Mouse (Mus musculus) forebrain, embryonic 13.5 days (tissue): ENCODE data around the gene Kctd17. TPM values are rescaled to one million over a fixed set of nuclear protein-coding genes. Genes with fewer than 3 reads are reported as not detected.

Experiments used
- ATAC-seq: fragments of 200-750 bp; cut with Nextera tagmentation; 2 replicates; pipeline ENCODE4 v1.8.0; 2017
- H3K27ac ChIP-seq: fragments of 300-500 bp; sonication (generic); 2 replicates; pipeline ENCODE4 v1.5.1; 2015; ENCODE audit warnings: inconsistent platforms, mild to moderate bottlenecking, moderate library complexity
- H3K27me3 ChIP-seq: fragments of 300-500 bp; sonication (generic); 2 replicates; pipeline ENCODE4 v1.6.1; 2015; ENCODE audit warnings: mild to moderate bottlenecking, inconsistent platforms
- H3K36me3 ChIP-seq: fragments of 300-500 bp; sonication (generic); 2 replicates; pipeline ENCODE4 v1.6.1; 2015; ENCODE audit warnings: mild to moderate bottlenecking, inconsistent platforms; ENCODE audit not compliant: poor library complexity, severe bottlenecking
- H3K4me1 ChIP-seq: fragments of 300-500 bp; sonication (generic); 2 replicates; pipeline ENCODE4 v1.6.1; 2015; ENCODE audit warnings: inconsistent platforms
- H3K4me2 ChIP-seq: fragments of 300-500 bp; sonication (generic); 2 replicates; pipeline ENCODE4 v1.6.1; 2015; ENCODE audit warnings: inconsistent platforms, mild to moderate bottlenecking, moderate library complexity
- H3K4me3 ChIP-seq: fragments of 300-500 bp; sonication (generic); 2 replicates; pipeline ENCODE4 v1.5.1; 2015; ENCODE audit warnings: mild to moderate bottlenecking, inconsistent platforms
- H3K9ac ChIP-seq: fragments of 300-500 bp; sonication (generic); 2 replicates; pipeline ENCODE4 v1.6.1; 2015; ENCODE audit warnings: mild to moderate bottlenecking, inconsistent platforms
- H3K9me3 ChIP-seq: fragments of 300-500 bp; sonication (generic); replicated peaks from 2 replicates; pipeline ENCODE4 v1.6.1; 2016; ENCODE audit warnings: inconsistent platforms
- WGBS: fragments of 180-500 bp; shearing (Covaris S2); methylation state at CpG from one replicate; pipeline ENCODE4 v1.1.7; 2015; 5-methylcytosine and 5-hydroxymethylcytosine counted together
- polyA plus RNA-seq: library from polyadenylated mRNA; unstranded; fragments of >200 nt; fragmentation: Nextera tagmentation; extraction: Ambion mirVana; gene quantifications from 2 replicates; pipeline ENCODE4 v1.2.1, GENCODE M21; 2015

Gene Kctd17
- polyA plus RNA-seq, 1 experiment from 2014 or later = 84.6 TPM

DNA sequence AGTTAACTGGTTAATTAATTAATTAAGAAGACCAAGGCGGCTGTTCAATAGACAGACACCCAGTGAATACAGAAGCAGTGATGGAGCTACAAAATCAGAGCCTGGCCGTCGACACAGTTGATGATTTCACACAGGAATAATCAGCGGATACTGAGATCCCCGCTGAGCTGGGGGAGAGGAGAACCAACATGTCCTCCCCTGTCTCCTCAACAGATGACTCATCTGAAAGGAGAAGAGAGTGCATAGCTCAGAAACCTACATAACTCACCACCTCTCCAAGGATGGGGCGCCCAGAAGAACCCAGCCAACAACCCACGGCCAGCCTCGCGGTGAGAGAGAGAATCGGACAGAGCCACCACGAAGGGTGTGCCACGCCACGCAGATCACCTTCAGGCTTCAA, 8.0 kb upstream of the Kctd17 start:
- 80% methylated on average over 13 of the region's 13 CpGs for WGBS
- Histone ChIP-seq H3K27ac (no peak overlapping the region), H3K36me3 (no peaks in the 10 kb centered on the region), H3K4me2 (no peak overlapping the region), H3K9me3 (no peaks in the 10 kb centered on the region), H3K4me1 (peaks cover 4% of the 10 kb centered on the region), H3K9ac (no peak overlapping the region), H3K4me3 (no peak overlapping the region), H3K27me3 (peaks cover 16% of the 10 kb centered on the region)
- no peak for ATAC-seq

DNA sequence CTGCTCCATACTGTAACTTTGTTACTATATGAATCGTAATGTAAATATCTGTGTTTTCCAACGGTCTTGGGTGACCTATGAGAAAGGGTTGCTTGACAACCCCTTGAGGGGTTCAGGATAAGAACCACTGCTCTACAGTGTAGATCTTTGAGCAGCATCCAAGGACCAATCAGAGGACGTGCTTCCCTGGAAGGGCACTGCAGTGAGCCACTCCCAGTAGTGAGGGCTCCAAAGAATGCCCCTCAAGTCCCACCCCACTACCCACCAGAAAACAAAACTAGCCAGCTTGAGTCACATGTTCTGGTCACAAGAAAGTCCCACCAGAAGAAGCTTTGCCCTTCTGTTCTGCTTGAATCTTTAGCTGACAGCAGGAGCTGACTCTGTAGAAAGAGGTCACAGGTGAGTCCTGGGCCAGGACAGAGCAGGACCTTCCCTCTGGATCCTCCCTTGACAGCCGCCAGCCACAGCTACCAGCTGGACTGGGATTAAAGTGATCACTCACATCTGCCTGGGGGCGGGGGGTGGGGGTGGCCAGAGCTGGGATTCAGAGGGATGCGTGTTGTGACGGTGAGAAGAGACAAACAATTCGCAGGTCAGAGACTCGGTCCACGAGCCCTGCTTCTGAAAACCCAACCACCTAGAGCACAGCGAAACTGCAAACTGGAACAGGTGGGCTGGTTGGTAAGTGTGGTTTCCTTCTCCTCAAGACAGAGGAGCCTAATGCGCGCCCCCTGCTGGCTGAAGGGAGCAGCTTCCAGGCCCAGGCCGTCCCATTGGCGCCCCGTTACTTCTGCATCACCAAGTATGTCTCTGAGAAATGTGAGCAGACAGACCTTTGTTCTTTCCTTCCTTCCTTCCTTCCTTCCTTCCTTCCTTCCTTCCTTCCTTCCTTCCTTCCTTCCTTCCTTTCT, 6.1 kb upstream of the Kctd17 start:
- Histone ChIP-seq H3K9me3 (no peaks in the 10 kb centered on the region), H3K27ac (no peak overlapping the region), H3K4me3 (no peak overlapping the region), H3K4me2 (peak overlapping the region; percentile 30; the same call in 1 of the 2 replicates), H3K9ac (no peak overlapping the region), H3K36me3 (no peaks in the 10 kb centered on the region), H3K4me1 (peaks cover 4% of the 10 kb centered on the region), H3K27me3 (peaks cover 16% of the 10 kb centered on the region)
- peak; percentile 83 for ATAC-seq
- WGBS = 18% methylated on average over 16 of the region's 16 CpGs

DNA sequence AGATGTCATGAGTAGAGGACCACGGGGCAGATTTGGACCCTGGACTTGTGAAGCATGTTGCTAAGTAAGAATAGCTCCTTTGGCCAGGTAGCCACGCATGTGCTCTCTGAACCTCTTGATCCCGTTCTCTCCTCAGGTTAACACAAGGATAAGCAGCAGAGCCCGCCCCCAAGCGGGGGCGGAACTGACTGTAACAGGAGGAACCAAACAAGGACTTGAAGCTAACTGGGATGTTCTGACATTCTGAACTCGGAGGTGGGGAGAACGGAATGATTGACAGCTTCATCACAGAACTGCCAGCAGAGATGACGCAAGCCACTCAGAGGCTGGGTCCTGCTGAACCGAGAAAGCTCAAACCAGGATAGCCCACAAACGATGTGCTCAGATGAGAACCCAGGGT, 3.9 kb upstream of the Kctd17 start:
- no peak overlapping the region for H3K9ac ChIP-seq
- H3K27ac ChIP-seq = no peak overlapping the region
- H3K27me3 ChIP-seq = peaks cover 16% of the 10 kb centered on the region
- peaks cover 15% of the 10 kb centered on the region for H3K4me1 ChIP-seq
- no peaks in the 10 kb centered on the region for H3K9me3 ChIP-seq
- ATAC-seq = no peak
- 26% methylated on average over 11 of the region's 11 CpGs for WGBS
- H3K4me3 ChIP-seq = no peak overlapping the region
- H3K4me2 ChIP-seq = no peak overlapping the region
- H3K36me3 ChIP-seq = no peaks in the 10 kb centered on the region

DNA sequence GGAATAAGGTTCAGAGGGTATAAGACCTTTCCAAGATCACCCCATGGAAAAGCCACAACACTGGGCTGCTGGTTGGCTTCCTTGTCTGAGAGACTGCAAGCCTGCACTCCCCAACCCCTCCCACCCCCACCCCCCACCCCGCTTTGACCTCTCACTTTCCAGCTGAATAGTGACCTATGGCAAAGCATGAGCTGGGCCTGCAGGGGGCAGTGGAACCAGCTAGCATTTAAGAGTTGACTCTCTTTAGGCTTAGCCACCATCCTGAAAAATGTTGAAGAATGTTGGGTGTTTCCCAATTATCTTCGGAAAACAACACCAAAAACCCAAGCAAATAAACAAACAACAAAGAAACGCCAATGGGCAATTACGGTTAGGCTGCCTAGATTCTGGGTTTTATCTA, 3.1 kb upstream of the Kctd17 start:
- peaks cover 22% of the 10 kb centered on the region for H3K4me1 ChIP-seq
- H3K4me3 ChIP-seq = no peak overlapping the region
- H3K9me3 ChIP-seq = no peaks in the 10 kb centered on the region
- no peak overlapping the region for H3K9ac ChIP-seq
- 0 out of 2 replicates have a peak, but pooled peaks cover under 1% of the 10 kb centered on the region for H3K36me3 ChIP-seq
- WGBS = 71% methylated on average over 4 of the region's 4 CpGs
- peaks cover 16% of the 10 kb centered on the region for H3K27me3 ChIP-seq
- no peak overlapping the region for H3K4me2 ChIP-seq
- ATAC-seq = no peak
- no peak overlapping the region for H3K27ac ChIP-seq

DNA sequence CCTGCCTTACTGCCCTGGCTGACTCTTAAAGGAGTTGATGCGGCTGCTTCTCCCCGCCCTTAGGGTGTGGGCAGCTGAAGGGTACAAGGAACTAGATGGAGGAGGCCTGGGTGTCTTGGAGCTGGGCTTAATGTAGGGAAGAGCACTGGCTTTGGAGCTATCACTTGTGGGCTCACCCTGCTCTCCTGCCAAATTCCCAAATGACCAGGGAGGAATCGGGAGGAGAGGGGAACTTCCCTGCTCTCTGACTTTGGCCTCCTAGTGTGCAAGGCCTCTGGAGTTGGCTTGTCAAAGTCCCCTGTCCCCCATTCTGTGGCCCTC, 735 bp downstream of the Kctd17 start:
- WGBS = 2% methylated on average over 3 of the region's 3 CpGs
- H3K27ac ChIP-seq = peak overlapping the region; percentile 40; the same call in 1 of the 2 replicates

GRCm38 (mm10) chr15:78429871-78430622, 1.7 kb downstream of the Kctd17 start:
- peak overlapping the region; percentile 92 for H3K9ac ChIP-seq

More for the DNA sequence above, 735 bp downstream of the Kctd17 start:
- no peaks in the 10 kb centered on the region for H3K9me3 ChIP-seq
- H3K9ac ChIP-seq = peak overlapping the region; percentile 92
- peaks cover 9% of the 10 kb centered on the region; the same call in 1 of the 2 replicates for H3K27me3 ChIP-seq
- H3K4me1 ChIP-seq = peaks cover 24% of the 10 kb centered on the region
- no peak for ATAC-seq
- peak overlapping the region; percentile 93 for H3K4me3 ChIP-seq
- H3K4me2 ChIP-seq = peak overlapping the region; percentile 80
- H3K36me3 ChIP-seq = peaks cover 38% of the 10 kb centered on the region

GRCm38 (mm10) chr15:78430874-78431273, 2.5 kb downstream of the Kctd17 start:
- ATAC-seq = no peak
- no peak overlapping the region for H3K9ac ChIP-seq
- peaks cover 52% of the 10 kb centered on the region for H3K36me3 ChIP-seq
- H3K9me3 ChIP-seq = no peaks in the 10 kb centered on the region
- H3K4me1 ChIP-seq = peaks cover 35% of the 10 kb centered on the region
- no peak overlapping the region for H3K4me2 ChIP-seq
- no peak overlapping the region for H3K4me3 ChIP-seq
- no peaks in the 10 kb centered on the region for H3K27me3 ChIP-seq
- WGBS = 90% methylated on average over 10 of the region's 10 CpGs
- no peak overlapping the region for H3K27ac ChIP-seq

More at GRCm38 (mm10) chr15:78429871-78430622, 1.7 kb downstream of the Kctd17 start:
- no peaks in the 10 kb centered on the region for H3K9me3 ChIP-seq
- H3K27me3 ChIP-seq = 0 out of 2 replicates have a peak, but pooled peaks cover under 1% of the 10 kb centered on the region
- no peak for ATAC-seq
- peak overlapping the region; percentile 80 for H3K4me2 ChIP-seq
- no peak overlapping the region; the same call in 1 of the 2 replicates for H3K27ac ChIP-seq
- peaks cover 29% of the 10 kb centered on the region for H3K4me1 ChIP-seq
- WGBS = 86% methylated on average over 13 of the region's 13 CpGs
- peaks cover 44% of the 10 kb centered on the region for H3K36me3 ChIP-seq
- H3K4me3 ChIP-seq = peak overlapping the region; percentile 93

DNA sequence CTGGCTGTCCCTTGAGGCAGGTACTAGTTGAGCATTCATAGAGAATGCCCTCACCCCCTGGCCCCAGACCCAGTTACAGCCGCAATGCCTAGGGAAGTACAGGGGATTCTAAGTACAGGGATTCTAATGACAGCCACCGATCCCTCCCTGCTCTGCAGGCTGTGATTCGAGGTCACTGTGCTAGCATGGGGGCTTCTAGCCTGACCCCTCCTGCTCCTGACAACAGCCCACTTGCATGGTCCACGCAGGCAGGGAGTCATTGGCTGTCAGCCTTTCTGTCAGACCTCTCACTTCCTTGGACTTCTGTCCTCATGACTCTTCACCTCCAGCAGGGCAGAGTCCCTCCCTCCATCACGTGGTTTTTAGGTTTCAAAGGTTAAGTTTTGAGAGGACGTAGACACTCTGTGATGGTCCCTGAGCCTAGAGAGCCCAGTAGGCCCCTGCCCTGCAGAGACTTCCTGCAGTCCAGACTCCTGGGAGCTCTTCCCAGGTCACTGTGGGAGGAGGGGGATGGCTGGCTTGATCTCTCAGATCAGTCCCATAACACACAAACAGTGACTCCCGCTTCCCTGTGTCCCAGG, 3.3 kb downstream of the Kctd17 start:
- no peak for ATAC-seq

DNA sequence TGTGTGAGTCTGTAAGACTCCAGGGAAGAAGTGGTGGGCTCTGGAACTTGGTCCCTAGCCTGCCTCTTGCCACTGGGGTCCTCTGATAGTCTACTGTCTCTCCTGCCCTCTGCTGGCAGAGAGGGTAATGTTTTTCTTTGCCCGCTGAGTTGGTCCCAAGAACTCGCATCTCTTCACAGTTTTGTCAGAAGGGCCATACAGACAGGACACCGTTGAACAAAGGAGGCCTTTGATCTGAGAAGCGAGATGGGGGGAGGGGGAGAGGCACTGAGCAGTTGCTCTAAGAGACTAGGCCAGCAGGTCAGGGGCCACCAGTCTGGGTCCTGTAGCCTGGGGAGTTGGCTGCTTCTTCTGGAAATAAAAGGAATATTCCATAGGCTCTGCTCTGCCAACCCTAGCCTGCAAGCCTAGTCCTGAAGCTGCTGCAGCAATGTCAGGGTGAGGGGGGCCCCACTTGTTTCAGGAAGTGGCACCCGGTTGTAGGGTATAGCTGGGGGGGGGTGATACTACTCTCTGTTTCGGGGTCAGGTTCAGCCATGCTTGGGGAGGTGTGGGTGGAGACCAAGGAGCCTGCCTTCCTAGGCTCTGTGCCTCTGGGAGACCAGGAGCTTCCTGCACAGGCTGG, 6.6 kb downstream of the Kctd17 start:
- Histone ChIP-seq H3K9ac (no peak overlapping the region), H3K4me3 (no peak overlapping the region), H3K27ac (no peak overlapping the region), H3K9me3 (no peaks in the 10 kb centered on the region), H3K4me2 (no peak overlapping the region), H3K36me3 (peaks cover 65% of the 10 kb centered on the region), H3K4me1 (peaks cover 48% of the 10 kb centered on the region), H3K27me3 (no peaks in the 10 kb centered on the region)
- 29% methylated on average over 6 of the region's 6 CpGs for WGBS
- no peak for ATAC-seq

More for the DNA sequence above, 3.3 kb downstream of the Kctd17 start:
- peaks cover 59% of the 10 kb centered on the region for H3K36me3 ChIP-seq
- H3K4me2 ChIP-seq = no peak overlapping the region
- H3K27ac ChIP-seq = no peak overlapping the region
- 88% methylated on average over 7 of the region's 7 CpGs for WGBS
- H3K9ac ChIP-seq = no peak overlapping the region
- H3K4me1 ChIP-seq = peaks cover 43% of the 10 kb centered on the region
- no peaks in the 10 kb centered on the region for H3K9me3 ChIP-seq
- no peak overlapping the region for H3K4me3 ChIP-seq
- H3K27me3 ChIP-seq = no peaks in the 10 kb centered on the region

DNA sequence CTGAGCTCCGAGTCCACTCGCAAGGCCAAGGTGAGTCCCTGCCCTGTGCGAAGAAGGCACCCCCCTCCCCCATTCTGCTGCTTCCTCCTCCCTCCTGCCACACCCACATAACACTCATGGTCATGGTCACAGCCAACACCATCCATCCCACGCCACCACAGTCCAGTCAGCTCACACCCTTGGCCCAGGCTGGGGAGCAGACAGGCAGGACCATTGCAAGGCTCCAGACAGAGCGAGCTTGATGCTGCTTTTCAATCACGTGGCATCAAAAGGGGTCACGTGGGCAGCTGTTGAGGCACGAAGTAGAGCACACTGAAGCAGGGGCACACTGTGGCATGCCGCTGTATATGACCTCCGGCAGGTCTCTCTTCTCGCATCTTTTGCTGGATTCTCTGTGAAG, 7.3 kb downstream of the Kctd17 start:
- H3K36me3 ChIP-seq = peaks cover 60% of the 10 kb centered on the region
- 86% methylated on average over 11 of the region's 11 CpGs for WGBS

DNA sequence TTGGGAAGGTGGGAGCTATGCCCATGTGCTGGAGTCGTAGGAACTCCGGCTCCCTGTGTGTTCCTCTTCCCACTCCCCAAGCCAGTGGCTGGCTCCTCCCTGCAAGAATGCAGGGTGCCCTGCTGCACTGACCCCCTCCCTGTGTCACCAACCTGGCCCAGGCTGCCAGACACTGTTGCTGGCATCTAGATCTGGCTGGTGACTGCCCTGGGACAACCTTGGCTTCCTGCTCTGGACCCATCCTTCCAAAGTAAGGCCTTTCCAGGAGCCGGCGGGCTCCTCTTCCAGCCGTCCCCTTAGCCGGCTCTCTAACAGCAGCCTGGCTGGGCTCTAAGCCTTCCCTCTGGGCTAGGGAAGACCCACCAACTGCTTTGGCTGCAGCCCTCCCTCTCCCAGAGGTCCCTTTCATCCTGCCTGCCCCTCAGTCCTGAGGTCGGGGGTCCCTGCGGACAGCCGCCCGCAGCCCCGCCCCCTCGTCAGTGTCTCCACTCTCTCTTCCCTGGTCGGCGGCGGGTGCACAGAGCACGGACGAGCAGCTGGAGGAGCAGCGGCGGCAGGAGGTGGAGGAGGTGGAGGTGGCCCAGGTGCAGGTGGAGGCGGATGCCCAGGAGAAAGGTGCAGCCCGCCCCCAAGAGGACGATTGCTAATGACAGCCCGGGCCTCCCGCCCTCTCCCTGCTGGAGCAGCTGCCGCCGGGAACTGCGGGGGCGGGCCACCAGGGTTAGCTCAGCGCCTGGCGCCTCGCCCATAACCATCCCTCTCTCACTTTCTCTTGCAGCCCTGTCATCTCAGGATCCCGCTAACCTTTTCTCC, 8.2 kb downstream of the Kctd17 start:
- peak overlapping the region; percentile 30 for H3K4me3 ChIP-seq
- 11% methylated on average over 25 of the region's 32 CpGs for WGBS
- ATAC-seq = peak; percentile 73
- peaks cover 51% of the 10 kb centered on the region for H3K36me3 ChIP-seq
- H3K4me1 ChIP-seq = peaks cover 48% of the 10 kb centered on the region
- H3K27me3 ChIP-seq = no peaks in the 10 kb centered on the region
- no peaks in the 10 kb centered on the region for H3K9me3 ChIP-seq
- peak overlapping the region; percentile 65 for H3K4me2 ChIP-seq
- peak overlapping the region; percentile 75 for H3K27ac ChIP-seq
- H3K9ac ChIP-seq = peak overlapping the region; percentile 62

More for the DNA sequence above, 7.3 kb downstream of the Kctd17 start:
- H3K4me1 ChIP-seq = peaks cover 44% of the 10 kb centered on the region
- no peak for ATAC-seq
- no peaks in the 10 kb centered on the region for H3K27me3 ChIP-seq
- H3K9me3 ChIP-seq = no peaks in the 10 kb centered on the region
- no peak overlapping the region for H3K27ac ChIP-seq
- no peak overlapping the region for H3K4me2 ChIP-seq
- H3K9ac ChIP-seq = no peak overlapping the region
- H3K4me3 ChIP-seq = no peak overlapping the region
